In genomic region chr1:30808101-30808699, GRCm38 (mm10) we compare ENCODE assay signal across 29 mouse cellular contexts.
A peak's percentile ranks its signal among the peaks of the same experiment; 100 is the strongest.
DNase-seq lines count a peak whose midpoint lies in the region; ATAC-seq and TF ChIP-seq lines count a peak whose summit lies in the region.
"Had no signal": no experiment of that assay in that cellular context is flagged by ENCODE, and none has a peak within 500 bp of the region (broad histone marks: within the 10 kb centered on the region; RNA-seq: fewer than 3 reads in every experiment).

No protein-coding gene starts in this region.

- H3K4me3 ChIP-seq in heart, embryonic 11.5 days (ENCODE audit: low read depth, low read length): no peak overlapping the region
- no peak overlapping the region for H3K4me3 ChIP-seq in heart, embryonic 16.5 days (ENCODE audit: low read length)
- no peak overlapping the region for H3K4me3 ChIP-seq in liver, postnatal 0 days (ENCODE audit: low read depth, low read length)
- H3K4me3 ChIP-seq in liver, embryonic 12.5 days: no peak overlapping the region
- H3K4me3 ChIP-seq: forebrain, embryonic 15.5 days; gastrocnemius, adult 2 months; hindbrain, embryonic 10.5 days; hindbrain, embryonic 15.5 days; layer of hippocampus, adult 2 months; left cerebral cortex, adult 2 months; limb, embryonic 12.5 days; liver, embryonic 13.5 days; lung, embryonic 15.5 days; megakaryocyte, embryonic 14.5 days; midbrain, embryonic 13.5 days had no signal

- ATAC-seq in heart, embryonic 11.5 days (replicated peaks; ENCODE audit: insufficient number of reproducible peaks, low FRiP score, low TSS enrichment): no peak
- ATAC-seq in heart, embryonic 16.5 days (replicated peaks; ENCODE audit: extremely low read depth, insufficient read depth, low FRiP score): peak; percentile 86
- peak; percentile 48 for ATAC-seq in liver, postnatal 0 days
- no peak for ATAC-seq in liver, embryonic 12.5 days
- ATAC-seq: CD4-positive, CD25-positive, alpha-beta regulatory T cell, adult 4 months; forebrain, embryonic 15.5 days; inflammation-experienced regulatory T-cells, adult 6 months; midbrain, embryonic 13.5 days had no signal

- TF ChIP-seq EP300 in liver, postnatal 0 days (IDR thresholded peaks at IDR 0.05; ENCODE audit: low read depth): no peak

- H3K4me2 ChIP-seq in heart, embryonic 11.5 days: no peak overlapping the region
- no peak overlapping the region for H3K4me2 ChIP-seq in heart, embryonic 16.5 days (ENCODE audit: low read depth, low read length)
- no peak overlapping the region for H3K4me2 ChIP-seq in liver, postnatal 0 days (ENCODE audit: low read depth, low read length)
- no peak overlapping the region for H3K4me2 ChIP-seq in liver, embryonic 12.5 days
- H3K4me2 ChIP-seq: forebrain, embryonic 15.5 days; hindbrain, embryonic 15.5 days; limb, embryonic 12.5 days; liver, embryonic 13.5 days; lung, embryonic 15.5 days; midbrain, embryonic 13.5 days had no signal

- no peak overlapping the region for H3K9ac ChIP-seq in heart, embryonic 11.5 days (ENCODE audit: low read depth, low read length)
- H3K9ac ChIP-seq in heart, embryonic 16.5 days (ENCODE audit: low read length): no peak overlapping the region
- no peak overlapping the region for H3K9ac ChIP-seq in liver, postnatal 0 days (replicated peaks)
- no peak overlapping the region for H3K9ac ChIP-seq in liver, embryonic 12.5 days
- H3K9ac ChIP-seq: forebrain, embryonic 15.5 days; hindbrain, embryonic 15.5 days; limb, embryonic 12.5 days; liver, embryonic 13.5 days; lung, embryonic 15.5 days; midbrain, embryonic 13.5 days had no signal

- H3K27me3 ChIP-seq in heart, embryonic 11.5 days (ENCODE audit: control insufficient read depth, insufficient read depth, low read length): no peaks in the 10 kb centered on the region
- H3K27me3 ChIP-seq in heart, embryonic 16.5 days (ENCODE audit: control insufficient read depth, insufficient read depth, low read length): no peaks in the 10 kb centered on the region
- H3K27me3 ChIP-seq in liver, postnatal 0 days (ENCODE audit: insufficient read depth, low read length): no peaks in the 10 kb centered on the region
- no peaks in the 10 kb centered on the region for H3K27me3 ChIP-seq in liver, embryonic 12.5 days (replicated peaks)
- H3K27me3 ChIP-seq: forebrain, embryonic 15.5 days; hindbrain, embryonic 15.5 days; limb, embryonic 12.5 days; liver, embryonic 13.5 days; lung, embryonic 15.5 days; megakaryocyte, embryonic 14.5 days; midbrain, embryonic 13.5 days had no signal

- DNase-seq in heart, postnatal 4 days: no peak
- DNase-seq in heart, adult 18-20 months: no peak
- no peak for DNase-seq in liver, postnatal 0 days
- DNase-seq: adrenal gland, postnatal 14 days; cerebellum, adult 11 months; cerebellum, adult 9-10 months; cerebellum, postnatal 36 days; gastrocnemius, adult 2 months; gastrocnemius, postnatal 36 days; kidney, adult 11 months; kidney, postnatal 36 days; liver, embryonic 13.5 days; lung, postnatal 4 days; thymus, adult 2 months; thymus, postnatal 36 days had no signal

- WGBS in heart, embryonic 11.5 days (ENCODE audit: insufficient replicate concordance): 59% methylated on average over 10 of the region's 10 CpGs
- WGBS in heart, embryonic 16.5 days: 47% methylated on average over 10 of the region's 10 CpGs
- WGBS in liver, postnatal 0 days (ENCODE audit: insufficient replicate concordance): 80% methylated on average over 10 of the region's 10 CpGs
- 83% methylated on average over 10 of the region's 10 CpGs for WGBS in liver, embryonic 12.5 days (ENCODE audit: insufficient replicate concordance)

- TF ChIP-seq CTCF in liver, postnatal 0 days (IDR thresholded peaks at IDR 0.05; ENCODE audit: low read depth): no peak

- no peaks in the 10 kb centered on the region for H3K4me1 ChIP-seq in heart, embryonic 11.5 days (ENCODE audit: control insufficient read depth, insufficient read depth, low read length)
- peaks cover 3% of the 10 kb centered on the region; the same call in 1 of the 2 replicates for H3K4me1 ChIP-seq in heart, embryonic 16.5 days (ENCODE audit: control insufficient read depth, insufficient read depth, low read length)
- H3K4me1 ChIP-seq in liver, postnatal 0 days (ENCODE audit: insufficient read depth): no peaks in the 10 kb centered on the region
- H3K4me1 ChIP-seq in liver, embryonic 12.5 days: no peaks in the 10 kb centered on the region
- H3K4me1 ChIP-seq: forebrain, embryonic 15.5 days; hindbrain, embryonic 10.5 days; hindbrain, embryonic 15.5 days; limb, embryonic 12.5 days; liver, embryonic 13.5 days; lung, embryonic 15.5 days; midbrain, embryonic 13.5 days had no signal

- peaks cover 39% of the 10 kb centered on the region for H3K36me3 ChIP-seq in heart, embryonic 11.5 days (ENCODE audit: control insufficient read depth, insufficient read depth, low read length)
- H3K36me3 ChIP-seq in heart, embryonic 16.5 days (ENCODE audit: control insufficient read depth, insufficient read depth): peaks cover 65% of the 10 kb centered on the region
- peaks cover 80% of the 10 kb centered on the region for H3K36me3 ChIP-seq in liver, postnatal 0 days (replicated peaks; ENCODE audit: insufficient read depth, low read length)
- H3K36me3 ChIP-seq in liver, embryonic 12.5 days: peaks cover 84% of the 10 kb centered on the region

- H3K9me3 ChIP-seq in heart, embryonic 11.5 days (replicated peaks; ENCODE audit: control insufficient read depth, low read length): no peaks in the 10 kb centered on the region
- H3K9me3 ChIP-seq in heart, embryonic 16.5 days (replicated peaks; ENCODE audit: control insufficient read depth, low read length): no peaks in the 10 kb centered on the region
- no peaks in the 10 kb centered on the region for H3K9me3 ChIP-seq in liver, postnatal 0 days (ENCODE audit: low read length)
- no peaks in the 10 kb centered on the region for H3K9me3 ChIP-seq in liver, embryonic 12.5 days (replicated peaks)
- H3K9me3 ChIP-seq: forebrain, embryonic 15.5 days; hindbrain, embryonic 10.5 days; hindbrain, embryonic 15.5 days; limb, embryonic 12.5 days; liver, embryonic 13.5 days; lung, embryonic 15.5 days; megakaryocyte, embryonic 14.5 days; midbrain, embryonic 13.5 days had no signal

- peak overlapping the region; percentile 46; the same call in 1 of the 2 replicates for H3K27ac ChIP-seq in heart, embryonic 11.5 days (ENCODE audit: low read depth, low read length)
- H3K27ac ChIP-seq in heart, embryonic 16.5 days (ENCODE audit: low read length): peak overlapping the region; percentile 70
- no peak overlapping the region for H3K27ac ChIP-seq in liver, postnatal 0 days (ENCODE audit: low read depth)
- H3K27ac ChIP-seq in liver, embryonic 12.5 days: no peak overlapping the region
- H3K27ac ChIP-seq: forebrain, embryonic 15.5 days; gastrocnemius, adult 2 months; hindbrain, embryonic 10.5 days; hindbrain, embryonic 15.5 days; layer of hippocampus, adult 2 months; left cerebral cortex, adult 2 months; limb, embryonic 12.5 days; liver, embryonic 13.5 days; lung, embryonic 15.5 days; midbrain, embryonic 13.5 days had no signal

Comparison
In these comparisons a context has a peak if more than half of its experiments do, and no peak if none do; other contexts are left out.
1. ATAC-seq: peak in heart, embryonic 16.5 days (single experiment) and liver, postnatal 0 days (single experiment); none in heart, embryonic 11.5 days (single experiment) and liver, embryonic 12.5 days (single experiment).
2. H3K27ac ChIP-seq: peak in heart, embryonic 11.5 days (single experiment) and heart, embryonic 16.5 days (single experiment); none in liver, postnatal 0 days (single experiment) and liver, embryonic 12.5 days (single experiment).